Mouse (Mus musculus) lung, postnatal 0 days (tissue): ENCODE data around the gene Noxa1. TPM values are rescaled to one million over a fixed set of nuclear protein-coding genes. Genes with fewer than 3 reads are reported as not detected.

Experiments used
- ATAC-seq: fragments of 200-750 bp; cut with Nextera tagmentation; 2 replicates; pipeline ENCODE4 v1.8.0; 2017; ENCODE audit warnings: moderate library complexity
- DNase-seq: peaks from one replicate; pipeline ENCODE4 v3.0.0-alpha.2; 2016; ENCODE audit warnings: low spot score
- H3K27ac ChIP-seq: fragments of 300-500 bp; sonication (generic); 2 replicates; pipeline ENCODE4 v1.5.1; 2014; ENCODE audit warnings: antibody characterized with exemption, mild to moderate bottlenecking, low read length, mixed read lengths
- H3K27me3 ChIP-seq: fragments of 300-500 bp; sonication (generic); replicated peaks from 2 replicates; pipeline ENCODE4 v1.6.1; 2014; ENCODE audit warnings: low read length, mixed read lengths; ENCODE audit not compliant: insufficient read depth
- H3K36me3 ChIP-seq: fragments of 300-500 bp; sonication (generic); 2 replicates; pipeline ENCODE4 v1.6.1; 2014; ENCODE audit warnings: low read length, mixed read lengths; ENCODE audit not compliant: insufficient read depth
- H3K4me1 ChIP-seq: fragments of 300-500 bp; sonication (generic); 2 replicates; pipeline ENCODE4 v1.6.1; 2014; ENCODE audit warnings: antibody characterized with exemption, low read depth, low read length, mixed read lengths; ENCODE audit not compliant: insufficient read depth
- H3K4me2 ChIP-seq: fragments of 300-500 bp; sonication (generic); replicated peaks from 2 replicates; pipeline ENCODE4 v1.6.1; 2014; ENCODE audit warnings: low read depth, mild to moderate bottlenecking, low read length, moderate library complexity, mixed read lengths
- H3K4me3 ChIP-seq: fragments of 300-500 bp; sonication (generic); 2 replicates; pipeline ENCODE4 v1.5.1; 2014; ENCODE audit warnings: low read depth, low read length
- H3K9ac ChIP-seq: fragments of 300-500 bp; sonication (generic); replicated peaks from 2 replicates; pipeline ENCODE4 v1.6.1; 2014; ENCODE audit warnings: low read depth, mild to moderate bottlenecking
- H3K9me3 ChIP-seq: fragments of 300-500 bp; sonication (generic); 2 replicates; pipeline ENCODE4 v1.6.1; 2016; ENCODE audit warnings: low read length, mixed read lengths
- CTCF ChIP-seq: IDR thresholded peaks from 2 replicates; pipeline ENCODE4 v1.5.1; 2016; ENCODE audit warnings: antibody characterized with exemption, mild to moderate bottlenecking
- EP300 ChIP-seq: IDR thresholded peaks from 2 replicates; pipeline ENCODE4 v1.6.1; 2016; ENCODE audit warnings: antibody characterized with exemption, mild to moderate bottlenecking, control low read depth
- WGBS: fragments of 180-500 bp; shearing (Covaris S2); extraction: QIAGEN DNeasy Blood & Tissue Kit; methylation state at CpG from one replicate; pipeline ENCODE4 v1.1.7; 2014; 5-methylcytosine and 5-hydroxymethylcytosine counted together
- polyA plus RNA-seq: library from polyadenylated mRNA; unstranded; fragments of >200 nt; fragmentation: Nextera tagmentation; extraction: Ambion mirVana; gene quantifications from 2 replicates; pipeline ENCODE4 v1.2.1, GENCODE M21; 2015

The Noxa1 gene
- polyA plus RNA-seq, 1 experiment from 2014 or later = 14.6 TPM

- H3K9me3 ChIP-seq = no peaks in the 10 kb centered on the region
- WGBS = 68% methylated on average over 7 of the region's 7 CpGs
- TF ChIP-seq CTCF (no peak), EP300 (no peak)
- ATAC-seq = no peak
- no peaks in the 10 kb centered on the region for H3K4me1 ChIP-seq
- H3K36me3 ChIP-seq = no peaks in the 10 kb centered on the region
- no peak overlapping the region for H3K27ac ChIP-seq
- H3K4me3 ChIP-seq = no peak overlapping the region
- no peaks in the 10 kb centered on the region for H3K27me3 ChIP-seq
- no peak overlapping the region for H3K4me2 ChIP-seq
- no peak for DNase-seq
- H3K9ac ChIP-seq = no peak overlapping the region
These were observed 26.0 kb upstream of the Noxa1 start for GRCm38 (mm10) chr2:25120963-25121362.

DNA sequence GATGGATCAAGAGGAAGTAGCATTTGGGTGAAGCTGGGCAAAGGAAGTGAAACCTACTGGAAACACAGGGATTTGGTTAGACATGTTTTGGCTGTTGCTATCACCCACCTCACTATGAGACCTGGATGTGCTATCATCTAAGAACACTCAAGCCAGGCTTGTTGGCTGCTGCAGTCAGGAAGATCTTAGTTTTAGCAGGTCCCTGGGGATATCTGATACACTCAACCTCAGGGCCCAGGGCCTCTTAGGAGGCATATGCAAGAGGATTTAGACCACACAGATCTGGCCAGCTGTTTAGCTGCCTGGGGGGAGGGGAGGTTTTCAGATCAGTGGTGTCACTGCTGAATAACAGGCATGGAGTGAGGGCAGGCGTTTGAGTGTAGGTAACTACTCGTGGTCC lies 20.5 kb upstream of the Noxa1 start:
- no peak overlapping the region for H3K4me3 ChIP-seq
- no peak overlapping the region for H3K9ac ChIP-seq
- TF ChIP-seq CTCF = no peak
- no peak overlapping the region for H3K4me2 ChIP-seq
- no peak for ATAC-seq
- H3K4me1 ChIP-seq = peaks cover 4% of the 10 kb centered on the region; the same call in 1 of the 2 replicates
- WGBS = 68% methylated on average over 2 of the region's 2 CpGs
- no peaks in the 10 kb centered on the region for H3K27me3 ChIP-seq
- H3K9me3 ChIP-seq = no peaks in the 10 kb centered on the region
- no peak for DNase-seq
- no peaks in the 10 kb centered on the region for H3K36me3 ChIP-seq
- no peak overlapping the region for H3K27ac ChIP-seq

- H3K4me1 ChIP-seq = peaks cover 9% of the 10 kb centered on the region; the same call in 1 of the 2 replicates
- H3K9me3 ChIP-seq = no peaks in the 10 kb centered on the region
- no peak overlapping the region for H3K4me2 ChIP-seq
- DNase-seq = no peak
- H3K27ac ChIP-seq = no peak overlapping the region
- H3K9ac ChIP-seq = no peak overlapping the region
- H3K36me3 ChIP-seq = no peaks in the 10 kb centered on the region
- no peaks in the 10 kb centered on the region for H3K27me3 ChIP-seq
- WGBS = 61% methylated on average over 2 of the region's 2 CpGs
- no peak for ATAC-seq
- TF ChIP-seq CTCF = no peak
- no peak for TF ChIP-seq EP300
- H3K4me3 ChIP-seq = no peak overlapping the region
These were observed 19.4 kb upstream of the Noxa1 start for GRCm38 (mm10) chr2:25114308-25114707.

DNA sequence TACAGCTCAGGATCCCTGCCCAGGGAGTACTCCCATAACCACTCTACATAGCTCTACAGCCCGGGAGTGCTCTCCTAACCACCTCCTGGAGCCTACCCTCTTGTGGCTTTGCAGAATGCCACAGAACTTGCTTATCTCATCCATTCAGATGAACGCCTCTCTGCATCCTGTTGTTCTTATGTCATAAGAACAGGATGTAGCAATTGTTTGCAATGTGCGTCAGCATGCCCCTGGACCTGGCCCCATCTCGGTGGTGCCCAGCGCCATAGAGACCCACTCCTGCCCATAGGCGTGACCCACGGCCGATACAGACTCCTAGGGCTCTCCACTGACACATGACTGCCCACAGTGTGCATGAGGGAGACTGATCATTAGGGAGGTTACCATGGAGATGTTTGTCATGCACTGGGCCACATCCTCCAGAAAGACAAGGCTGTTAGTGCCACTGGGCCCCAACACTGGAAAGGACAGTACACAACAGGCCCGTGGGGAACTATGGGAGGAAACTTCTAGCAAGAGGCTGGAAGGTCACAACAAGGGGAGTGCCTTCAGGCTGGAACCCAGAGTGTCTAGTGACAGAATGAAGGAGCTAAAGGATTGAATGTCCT lies 16.3 kb upstream of the Noxa1 start:
- 22% methylated on average over 9 of the region's 9 CpGs for WGBS
- peak; percentile 96 for ATAC-seq
- H3K36me3 ChIP-seq = no peaks in the 10 kb centered on the region
- peaks cover 15% of the 10 kb centered on the region; the same call in 1 of the 2 replicates for H3K4me1 ChIP-seq
- no peaks in the 10 kb centered on the region for H3K27me3 ChIP-seq
- H3K9me3 ChIP-seq = no peaks in the 10 kb centered on the region
- H3K4me2 ChIP-seq = no peak overlapping the region
- no peak overlapping the region for H3K9ac ChIP-seq
- peak; percentile 91 for DNase-seq
- H3K27ac ChIP-seq = peak overlapping the region; percentile 87
- no peak overlapping the region for H3K4me3 ChIP-seq
- TF ChIP-seq CTCF (peak; percentile 46), EP300 (peak; percentile 99)

DNA sequence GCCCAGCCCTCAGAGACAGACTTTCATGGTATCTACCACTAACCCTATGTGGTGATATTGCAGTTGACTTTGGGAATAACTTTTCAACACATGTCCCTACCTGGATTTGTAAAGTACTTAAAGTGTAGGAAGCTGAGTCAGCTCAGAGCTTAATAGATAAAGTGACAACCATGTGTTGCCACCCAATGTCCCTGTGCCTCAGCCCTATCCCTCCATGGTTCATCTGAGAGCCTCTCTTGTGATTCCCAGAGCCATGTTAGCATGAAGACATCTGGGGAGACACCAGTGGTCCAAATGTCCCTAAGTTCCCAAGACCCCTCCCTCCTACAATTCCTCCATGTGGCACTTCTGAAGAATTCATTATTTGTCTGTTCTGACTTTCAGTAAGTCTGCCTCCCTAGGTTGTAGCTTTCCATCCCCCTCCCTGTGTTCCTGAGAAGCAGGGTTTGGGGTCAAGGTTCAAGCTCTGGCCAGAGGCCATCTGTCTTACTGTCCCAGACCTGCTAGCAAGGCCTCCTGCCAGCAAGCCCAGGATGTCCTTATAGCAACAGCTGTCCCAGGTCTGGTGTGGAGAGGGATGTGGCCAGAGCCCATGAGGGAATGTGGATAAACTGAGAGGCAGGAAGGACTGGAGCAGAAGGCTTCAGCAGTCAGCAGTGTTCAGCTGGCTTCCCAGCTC lies 15.7 kb upstream of the Noxa1 start:
- Histone ChIP-seq H3K27ac (peak overlapping the region; percentile 87), H3K4me3 (no peak overlapping the region), H3K36me3 (no peaks in the 10 kb centered on the region), H3K4me1 (peaks cover 17% of the 10 kb centered on the region; the same call in 1 of the 2 replicates), H3K9ac (no peak overlapping the region), H3K27me3 (no peaks in the 10 kb centered on the region), H3K9me3 (no peaks in the 10 kb centered on the region), H3K4me2 (no peak overlapping the region)
- ATAC-seq = no peak; the same call in 1 of the 2 replicates
- TF ChIP-seq EP300 = no peak
- no peak for TF ChIP-seq CTCF
- no peak for DNase-seq

DNA sequence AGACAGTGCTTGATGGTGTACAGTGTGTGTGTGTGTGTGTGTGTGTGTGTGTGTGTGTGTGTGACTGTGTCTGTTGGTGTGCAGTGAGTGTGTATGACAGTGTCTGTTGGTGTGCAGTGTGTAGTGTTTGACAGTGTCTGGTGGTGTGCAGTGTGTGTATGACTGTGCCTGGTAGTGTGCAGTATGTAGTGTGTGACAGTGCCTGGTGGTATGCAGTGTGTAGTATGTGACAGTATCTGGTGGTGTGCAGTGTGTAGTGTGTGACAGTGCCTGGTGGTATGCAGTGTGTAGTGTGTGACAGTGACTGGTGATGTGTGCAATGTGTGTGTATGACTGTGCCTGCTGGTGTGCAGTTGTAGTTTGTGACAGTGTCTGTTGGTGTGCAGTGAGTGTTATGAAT lies 14.5 kb upstream of the Noxa1 start:
- no peak overlapping the region for H3K4me3 ChIP-seq
- H3K4me1 ChIP-seq = peaks cover 17% of the 10 kb centered on the region; the same call in 1 of the 2 replicates
- H3K9me3 ChIP-seq = no peaks in the 10 kb centered on the region
- no peak overlapping the region for H3K27ac ChIP-seq
- DNase-seq (no peak), ATAC-seq (no peak)
- H3K4me2 ChIP-seq = no peak overlapping the region
- no peaks in the 10 kb centered on the region for H3K36me3 ChIP-seq
- no peak overlapping the region for H3K9ac ChIP-seq
- no peak for TF ChIP-seq CTCF
- no peak for TF ChIP-seq EP300
- no peaks in the 10 kb centered on the region for H3K27me3 ChIP-seq
